Mouse (Mus musculus): ENCODE data around the gene Lrba.
A peak's percentile ranks its signal among the peaks of the same experiment; 100 is the strongest.

The Lrba gene

GRCm38 (mm10) chr3:86561023-86561344 lies 336.5 kb downstream of the Lrba start:
- DNase-seq, result no peak

GRCm38 (mm10) chr3:86561396-86561795 lies 336.9 kb downstream of the Lrba start:
- no peak for DNase-seq

- no peak for DNase-seq
These were observed 342.8 kb downstream of the Lrba start for GRCm38 (mm10) chr3:86567312-86567711.

- DNase-seq, result no peak
These were observed 347.0 kb downstream of the Lrba start for GRCm38 (mm10) chr3:86571518-86571917.

DNA sequence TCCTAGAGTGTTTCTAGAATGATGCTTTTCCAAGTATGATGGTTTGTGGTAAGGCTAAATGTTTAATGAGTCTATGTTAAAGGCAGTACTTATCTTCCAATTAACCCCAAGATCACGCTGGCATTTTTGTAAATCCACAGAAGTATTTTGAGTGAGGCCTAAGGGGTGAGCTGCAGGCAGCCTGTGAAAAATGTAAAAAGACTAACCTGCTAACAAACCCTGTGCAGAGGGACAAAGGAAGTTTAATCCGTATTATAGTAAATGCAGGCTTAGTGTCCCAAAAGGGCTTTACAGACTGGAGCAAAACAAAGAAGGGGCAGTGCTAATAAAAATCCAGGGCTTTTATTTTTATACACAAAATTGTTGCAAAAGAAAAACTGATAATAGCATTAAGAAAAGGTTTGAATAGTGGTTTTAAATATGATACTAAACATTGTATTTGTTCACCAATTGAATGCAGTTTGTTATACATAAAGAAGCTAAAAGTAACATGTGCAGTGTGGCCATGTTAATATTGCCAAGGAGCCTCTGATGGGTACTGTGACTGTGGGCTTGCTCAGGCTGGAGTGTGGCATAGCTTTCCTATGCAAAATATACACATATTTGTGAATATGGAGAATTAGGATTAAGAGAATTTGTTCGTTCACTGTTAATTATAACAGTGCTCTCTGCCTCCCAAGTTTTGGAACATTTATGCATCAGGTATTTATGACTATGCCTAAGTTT lies 348.2 kb downstream of the Lrba start:
- DNase-seq, result no peak

- DNase-seq, result no peak
These were observed 350.8 kb downstream of the Lrba start for GRCm38 (mm10) chr3:86575312-86575711.

DNA sequence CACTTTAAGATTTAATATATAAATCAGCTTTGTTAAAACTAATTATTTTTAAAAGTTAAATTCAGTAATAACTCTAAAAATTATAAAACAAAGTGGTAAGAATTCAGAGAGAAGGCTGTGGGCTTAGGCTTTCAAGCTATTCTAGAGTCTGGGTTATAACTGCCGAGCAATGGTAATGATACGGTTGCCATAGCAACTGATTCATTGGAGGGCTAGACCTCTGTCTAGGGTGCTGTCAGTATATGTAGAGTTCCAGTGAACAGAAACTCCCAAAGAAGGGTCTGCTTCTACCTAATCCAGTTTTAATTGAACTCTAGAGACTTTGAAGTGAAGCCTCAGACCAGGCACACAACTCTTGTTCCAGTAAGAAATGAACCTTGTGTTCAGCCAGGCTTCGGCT lies 377.8 kb downstream of the Lrba start:
- no peak for DNase-seq

DNA sequence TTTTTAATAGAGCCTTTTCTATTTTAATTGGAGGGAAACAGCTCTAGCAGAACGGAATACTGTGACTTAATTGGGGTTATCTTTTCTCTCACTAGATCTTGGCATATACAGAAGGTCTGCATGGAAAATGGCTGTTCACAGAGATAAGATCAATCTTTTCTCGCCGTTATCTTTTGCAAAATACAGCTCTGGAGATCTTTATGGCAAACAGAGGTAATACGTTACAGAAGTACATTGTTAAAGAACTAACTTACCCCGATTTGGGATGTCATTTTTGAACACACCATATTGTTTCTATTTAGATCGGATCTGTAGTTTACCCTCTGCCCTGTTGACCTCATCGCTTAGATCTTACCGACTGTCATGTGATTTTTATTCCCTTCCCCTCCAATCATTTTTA lies 381.3 kb downstream of the Lrba start:
- no peak for DNase-seq

DNA sequence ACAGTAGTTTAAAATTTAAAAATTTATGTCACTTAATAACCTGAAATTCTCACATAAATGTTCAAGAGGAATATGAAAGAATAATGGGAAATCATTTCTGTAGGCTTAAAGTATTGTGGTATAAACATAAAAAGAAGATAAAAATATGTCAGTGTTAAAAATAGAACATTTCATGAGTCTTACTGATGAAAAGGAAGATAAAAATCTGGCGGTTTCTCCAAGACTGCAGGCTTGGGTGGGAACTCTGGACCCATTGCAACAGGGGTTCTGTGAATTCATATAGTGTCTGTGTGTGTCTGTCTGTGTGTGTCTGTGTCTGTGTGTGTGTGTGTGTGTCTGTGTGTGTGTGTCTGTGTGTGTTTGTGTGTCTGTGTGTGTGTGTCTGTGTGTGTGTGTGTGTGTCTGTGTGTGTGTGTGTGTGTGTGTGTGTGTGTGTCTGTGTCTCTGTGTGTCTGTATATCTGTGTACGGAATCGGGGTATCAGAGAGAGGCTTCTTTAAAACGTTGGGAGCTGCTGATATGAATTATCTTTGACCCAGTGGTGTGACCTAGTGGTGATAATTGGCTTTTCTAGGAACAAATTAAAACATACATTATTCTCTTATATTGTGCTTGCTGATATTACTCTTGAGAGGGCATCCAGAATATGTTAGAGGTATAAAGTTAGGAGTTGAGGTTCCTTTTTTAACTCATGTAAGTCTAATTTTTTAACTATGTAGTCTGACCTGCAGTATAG lies 402.7 kb downstream of the Lrba start:
- no peak for DNase-seq

DNA sequence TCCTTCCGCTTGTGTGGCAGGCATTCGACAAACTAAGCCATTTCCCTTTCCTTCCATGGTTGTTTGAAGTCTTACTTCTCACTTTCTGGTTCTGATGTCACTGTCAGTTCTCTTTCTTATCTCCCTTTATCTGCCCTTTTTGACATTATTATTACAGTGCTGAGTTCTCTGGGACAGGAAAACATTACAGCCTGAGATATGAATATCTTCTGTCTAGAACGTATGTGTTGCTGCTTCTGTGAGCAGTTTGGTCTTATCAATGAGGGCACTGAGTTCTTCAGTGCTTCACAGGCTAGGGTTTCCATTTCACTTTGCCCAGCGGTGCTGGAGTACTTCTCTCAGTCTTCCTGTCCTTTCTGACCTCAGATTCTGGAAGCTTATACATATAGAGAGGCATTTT lies 404.9 kb downstream of the Lrba start:
- DNase-seq, result no peak

DNA sequence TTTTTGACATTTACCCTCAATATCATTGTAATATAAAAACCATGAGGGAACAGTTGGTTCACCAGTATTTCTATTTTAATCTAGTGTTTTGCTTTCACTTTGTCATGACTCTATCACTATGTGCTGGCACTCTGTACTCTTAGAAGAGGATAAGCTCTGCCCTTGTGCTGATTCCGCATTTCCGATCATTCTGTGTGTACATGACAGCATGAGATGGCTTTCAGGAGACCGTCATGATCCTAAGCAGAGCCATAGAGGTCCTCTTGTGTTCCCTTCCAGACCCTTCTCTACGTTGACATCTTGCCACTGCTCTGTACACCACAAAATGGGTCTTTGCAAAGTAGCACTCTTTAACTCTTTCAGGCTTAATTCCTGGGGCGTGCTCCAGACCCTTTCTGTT lies 411.0 kb downstream of the Lrba start:
- DNase-seq, result no peak

GRCm38 (mm10) chr3:86635940-86636339 lies 411.5 kb downstream of the Lrba start:
- no peak for DNase-seq

DNA sequence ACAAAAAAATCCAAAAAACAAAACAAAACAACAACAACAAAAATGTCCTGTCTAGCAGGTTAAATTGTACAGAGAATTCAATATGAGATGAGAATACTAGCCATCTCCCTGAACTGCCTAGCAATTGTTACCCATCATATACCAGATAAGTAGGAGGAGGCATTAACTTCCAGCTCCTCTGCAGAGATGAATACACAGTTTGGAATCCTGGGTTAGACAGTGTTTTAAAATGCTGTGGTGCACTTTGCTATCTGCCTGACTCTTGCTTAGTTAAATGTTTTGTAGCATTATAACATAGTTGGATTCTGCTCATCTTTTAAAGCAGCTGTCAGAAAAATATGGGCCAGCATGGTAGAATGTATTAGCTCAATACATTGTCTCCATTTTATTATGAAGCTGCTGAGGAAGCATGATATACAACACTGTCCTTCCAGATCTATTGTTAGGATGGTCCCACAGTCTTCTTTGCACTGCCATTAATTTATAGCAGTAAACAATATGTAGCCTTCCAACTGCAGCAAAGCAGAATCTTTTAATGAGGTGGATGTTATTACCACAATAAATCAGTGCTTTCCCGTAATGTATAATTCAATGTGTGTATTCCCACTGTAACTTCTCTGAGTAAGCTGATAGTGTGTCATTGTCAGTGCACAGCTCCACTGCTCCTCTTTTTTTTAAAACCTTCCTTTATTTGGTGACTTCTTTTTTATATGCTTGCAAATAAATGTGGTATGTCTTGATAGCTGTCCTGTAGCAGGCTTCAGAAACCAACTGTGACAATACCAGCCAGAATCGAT lies 414.3 kb downstream of the Lrba start:
- no peak for DNase-seq

- no peak for DNase-seq
These were observed 416.9 kb downstream of the Lrba start for GRCm38 (mm10) chr3:86641393-86641792.

- DNase-seq, result no peak
These were observed 417.3 kb downstream of the Lrba start for GRCm38 (mm10) chr3:86641796-86642195.

GRCm38 (mm10) chr3:86646771-86647170 lies 422.3 kb downstream of the Lrba start:
- no peak for DNase-seq

GRCm38 (mm10) chr3:86651006-86651405 lies 426.5 kb downstream of the Lrba start:
- no peak for DNase-seq

DNA sequence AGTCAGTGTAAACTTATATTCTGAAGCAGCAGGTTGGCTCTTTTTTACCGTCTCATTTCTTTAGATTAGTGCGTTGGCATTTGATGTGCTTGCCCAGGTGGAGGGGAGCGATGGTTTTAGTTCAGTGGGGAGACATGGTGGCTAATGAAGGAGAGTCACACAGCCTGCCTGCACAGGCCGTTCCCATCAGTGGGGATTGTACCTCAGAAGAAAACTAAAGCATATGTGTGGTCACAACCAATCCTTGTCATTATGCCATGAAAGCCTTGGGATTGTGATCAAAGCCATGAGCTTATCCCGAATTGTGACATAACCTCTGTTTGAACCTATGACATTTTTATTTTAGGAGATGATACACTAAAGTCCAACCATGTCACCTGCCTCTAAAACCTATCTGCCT lies 434.8 kb downstream of the Lrba start:
- DNase-seq, result no peak

- peak in 1 of 2 experiments; percentile 13 for DNase-seq
These were observed 439.9 kb downstream of the Lrba start for GRCm38 (mm10) chr3:86664399-86664798.

DNA sequence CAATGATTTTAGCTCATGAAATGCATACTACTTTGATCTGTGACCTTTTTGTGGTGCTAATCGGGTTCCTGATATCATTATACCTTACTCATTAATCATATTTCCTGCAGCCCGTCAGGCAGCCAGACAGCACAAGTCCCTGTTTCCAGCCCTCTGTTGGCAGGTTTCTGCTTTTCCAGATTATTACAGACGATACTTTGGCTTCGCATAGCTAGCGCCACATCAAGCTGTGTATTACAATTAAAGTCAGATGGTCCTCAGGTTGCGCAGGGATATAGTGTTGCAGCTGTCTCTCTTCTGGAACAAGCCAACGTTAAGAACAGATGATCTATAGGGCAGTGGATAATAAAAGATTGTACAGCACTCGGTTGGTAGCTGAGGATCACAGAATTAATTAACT lies 443.7 kb downstream of the Lrba start:
- DNase-seq, result no peak

DNA sequence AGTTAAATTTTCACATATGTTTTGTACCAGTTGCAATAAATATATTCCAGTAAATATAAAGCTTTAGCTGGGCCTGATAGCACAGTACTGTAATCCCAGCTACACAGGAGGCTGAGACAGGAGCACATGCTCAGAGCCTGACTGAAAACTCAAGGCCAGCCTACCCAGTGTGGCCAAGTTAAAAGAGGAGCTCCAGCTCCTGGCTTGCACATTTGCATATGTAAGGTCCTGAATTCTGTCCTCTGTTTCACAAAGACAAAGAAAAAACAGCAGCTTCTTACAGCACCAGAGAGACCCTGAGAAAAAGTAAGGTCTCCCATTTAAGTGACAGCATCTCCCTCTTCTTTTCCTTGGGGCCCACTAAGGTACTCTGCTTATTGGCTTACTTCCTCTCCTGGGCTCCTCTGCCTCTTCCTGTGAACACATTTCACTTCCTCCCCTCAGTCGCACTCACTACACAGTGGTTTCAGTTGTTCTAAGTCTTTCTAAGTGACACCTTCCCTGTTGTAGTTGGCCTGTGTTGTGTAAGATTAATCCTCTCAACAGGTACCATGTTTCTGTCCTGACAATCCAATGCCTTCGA lies 453.2 kb downstream of the Lrba start:
- DNase-seq, result no peak

GRCm38 (mm10) chr3:86687571-86688209 lies 463.2 kb downstream of the Lrba start:
- no peak for DNase-seq

DNA sequence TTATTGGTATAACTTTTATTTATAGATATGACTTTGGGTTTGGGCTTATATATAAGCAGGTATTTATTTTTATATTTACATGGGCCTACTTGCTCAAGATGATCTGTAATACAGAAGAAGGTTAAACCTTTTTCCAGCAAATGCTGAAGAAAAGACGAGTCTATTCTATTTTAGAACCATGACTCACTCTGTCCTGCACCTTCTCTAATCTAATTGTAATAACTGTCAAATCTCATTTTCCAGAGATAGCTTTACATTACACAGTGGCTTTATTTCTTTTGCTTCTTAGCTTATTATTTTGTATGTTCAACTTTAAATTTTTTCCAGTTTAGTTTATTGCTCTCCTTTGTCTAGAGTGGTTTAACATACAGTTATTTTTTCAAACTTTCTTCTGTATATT lies 464.0 kb downstream of the Lrba start:
- DNase-seq, result no peak
